Mouse (Mus musculus): Measurements from ENCODE around the gene Rpl36-ps4. TPM values are rescaled to one million over a fixed set of nuclear protein-coding genes. Genes with fewer than 3 reads are reported as not detected.
"Not testable (repeated sequence)": the region's sequence is repeated elsewhere in the genome, so short reads cannot be mapped to it uniquely, and the experiment has no call there.

Rpl36-ps4 gene
- polyA plus RNA-seq, 1 experiment from 2014 or later = not detected

DNA sequence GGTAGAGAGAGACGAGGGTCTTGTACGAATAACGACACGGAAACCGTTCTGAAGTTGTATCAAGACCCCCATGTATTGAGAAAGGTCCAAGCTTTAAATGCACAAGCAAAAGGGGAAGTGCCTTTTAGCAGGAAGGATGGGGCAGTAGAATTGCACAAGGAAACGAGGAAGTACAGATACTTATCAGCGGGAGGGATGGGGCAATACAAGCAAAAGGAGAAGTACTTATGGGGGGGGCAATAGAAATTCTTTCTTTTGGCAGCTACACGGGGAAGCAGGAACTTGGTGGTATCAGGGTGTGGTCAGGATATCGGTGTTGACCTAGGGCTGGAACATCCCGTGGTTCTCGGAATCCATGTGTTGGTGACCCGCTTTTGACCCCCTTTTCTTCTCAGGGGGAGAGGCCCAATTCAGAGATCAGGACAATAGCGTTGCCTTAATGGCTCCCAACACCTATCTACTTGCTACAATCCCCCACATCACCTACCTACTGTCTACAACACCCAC is 33.9 kb downstream of the Rpl36-ps4 start:
- not testable (repeated sequence) for H3K4me1 ChIP-seq

DNA sequence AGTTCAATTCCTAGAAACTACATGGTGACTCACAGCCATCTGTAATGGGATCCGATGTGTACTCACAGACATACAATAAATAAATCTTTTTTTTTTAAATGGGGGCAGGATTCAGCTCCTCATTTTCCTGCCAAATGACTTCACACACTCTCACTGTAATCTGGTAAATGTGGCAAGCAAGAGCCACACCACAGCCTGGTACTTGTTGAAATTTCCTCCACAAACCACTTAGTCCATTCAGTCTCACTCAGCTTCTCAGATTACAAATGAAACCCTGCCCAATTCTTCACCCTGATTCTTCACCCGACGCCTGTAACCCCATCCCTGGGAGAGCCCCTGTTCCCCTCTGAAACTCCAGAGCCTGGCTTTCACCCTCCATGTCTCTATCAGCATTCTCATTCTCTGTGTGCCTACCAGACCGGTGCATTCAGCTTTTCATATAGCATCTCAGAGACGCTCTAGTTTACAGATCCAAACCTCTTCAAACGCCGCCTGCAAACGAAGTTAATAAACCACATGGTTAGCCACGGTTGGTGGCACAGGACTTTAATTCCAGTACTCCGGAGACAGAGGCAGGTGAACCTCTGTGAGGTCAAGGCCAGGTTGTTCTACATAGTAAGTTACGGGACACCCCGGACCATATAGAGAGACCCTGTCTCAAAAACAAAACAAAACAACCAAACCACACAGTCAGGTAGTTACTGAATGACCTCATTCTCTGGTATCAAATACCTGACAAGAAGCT is 36.5 kb downstream of the Rpl36-ps4 start:
- Histone ChIP-seq H3K4me3 (no peak overlapping the region), H3K27ac (replicated peaks) (no peak overlapping the region), H3K36me3 (no peaks in the 10 kb centered on the region), H3K9ac (replicated peaks) (no peak overlapping the region), H3K9me3 (no peaks in the 10 kb centered on the region), H3K4me1 (no peaks in the 10 kb centered on the region), H3K4me2 (replicated peaks) (no peak overlapping the region), H3K27me3 (no peaks in the 10 kb centered on the region)
- WGBS = 77% methylated on average over 12 of the region's 12 CpGs
- ATAC-seq (ENCODE audit: low FRiP score, low read depth) = no peak

More for the DNA sequence above, 33.9 kb downstream of the Rpl36-ps4 start:
- not testable (repeated sequence) for ATAC-seq (ENCODE audit: low FRiP score, low read depth); H3K36me3 ChIP-seq; H3K27me3 ChIP-seq; H3K27ac ChIP-seq (replicated peaks); H3K4me3 ChIP-seq; H3K9me3 ChIP-seq; H3K9ac ChIP-seq (replicated peaks); H3K4me2 ChIP-seq (replicated peaks)
- WGBS = 94% methylated on average over 13 of the region's 13 CpGs

- Histone ChIP-seq H3K9ac (replicated peaks) (no peak overlapping the region), H3K9me3 (no peaks in the 10 kb centered on the region), H3K4me3 (no peak overlapping the region), H3K36me3 (no peaks in the 10 kb centered on the region), H3K27ac (replicated peaks) (no peak overlapping the region), H3K4me2 (replicated peaks) (no peak overlapping the region), H3K4me1 (no peaks in the 10 kb centered on the region), H3K27me3 (no peaks in the 10 kb centered on the region)
- ATAC-seq (ENCODE audit: low FRiP score, low read depth) = no peak
- 58% methylated on average over 8 of the region's 8 CpGs for WGBS
Observed at GRCm38 (mm10) chr17:87958283-87958682, 37.5 kb downstream of the Rpl36-ps4 start.

- not testable (repeated sequence) for H3K36me3 ChIP-seq; H3K4me3 ChIP-seq; H3K9me3 ChIP-seq; H3K4me2 ChIP-seq (replicated peaks); H3K27me3 ChIP-seq; H3K9ac ChIP-seq (replicated peaks); H3K27ac ChIP-seq (replicated peaks); ATAC-seq (ENCODE audit: low FRiP score, low read depth); H3K4me1 ChIP-seq
- 97% methylated on average over 11 of the region's 11 CpGs for WGBS
Observed at GRCm38 (mm10) chr17:87959406-87959805, 38.6 kb downstream of the Rpl36-ps4 start.

- not testable (repeated sequence) for H3K36me3 ChIP-seq; H3K4me3 ChIP-seq; H3K4me2 ChIP-seq (replicated peaks); H3K27me3 ChIP-seq; ATAC-seq (ENCODE audit: low FRiP score, low read depth); H3K4me1 ChIP-seq; H3K9me3 ChIP-seq; H3K9ac ChIP-seq (replicated peaks); H3K27ac ChIP-seq (replicated peaks)
- WGBS = 93% methylated on average over 5 of the region's 5 CpGs
Observed at GRCm38 (mm10) chr17:87959931-87960330, 39.2 kb downstream of the Rpl36-ps4 start.

GRCm38 (mm10) chr17:87963081-87964075 is 42.6 kb downstream of the Rpl36-ps4 start:
- no peaks in the 10 kb centered on the region for H3K9me3 ChIP-seq
- no peak overlapping the region for H3K9ac ChIP-seq (replicated peaks)
- WGBS = 86% methylated on average over 14 of the region's 14 CpGs
- no peaks in the 10 kb centered on the region for H3K36me3 ChIP-seq
- no peak overlapping the region for H3K27ac ChIP-seq (replicated peaks)
- no peak overlapping the region for H3K4me3 ChIP-seq
- no peaks in the 10 kb centered on the region for H3K27me3 ChIP-seq
- H3K4me2 ChIP-seq (replicated peaks) = no peak overlapping the region
- H3K4me1 ChIP-seq = no peaks in the 10 kb centered on the region
- ATAC-seq (ENCODE audit: low FRiP score, low read depth) = no peak

DNA sequence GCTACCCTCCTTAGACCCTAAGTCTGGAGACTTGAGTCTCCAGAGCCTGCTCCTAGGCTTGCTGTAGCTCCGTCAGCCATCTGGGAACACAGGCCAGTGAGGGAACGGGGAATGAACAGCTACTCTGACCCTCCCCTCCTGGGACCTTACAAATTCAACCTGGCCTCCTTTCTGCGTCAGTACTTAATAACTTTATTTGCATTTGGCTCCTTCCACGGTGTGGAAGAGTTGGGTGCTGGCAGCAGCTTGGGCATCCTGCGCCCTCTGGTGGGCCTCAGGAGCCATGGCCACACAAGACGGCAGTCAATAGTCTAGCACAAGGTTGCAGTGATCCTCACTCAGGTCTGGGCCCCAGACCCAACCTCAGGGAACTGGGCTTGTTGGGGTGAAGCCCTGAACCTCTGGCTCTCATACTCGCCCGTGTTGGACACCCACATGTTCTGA is 47.7 kb downstream of the Rpl36-ps4 start:
- not testable (repeated sequence) for H3K27me3 ChIP-seq; H3K9me3 ChIP-seq; H3K4me3 ChIP-seq; H3K27ac ChIP-seq (replicated peaks); H3K9ac ChIP-seq (replicated peaks); H3K36me3 ChIP-seq; H3K4me1 ChIP-seq; H3K4me2 ChIP-seq (replicated peaks)
- peak; percentile 56; the same call in 1 of the 2 replicates for ATAC-seq (ENCODE audit: low FRiP score, low read depth)
- WGBS = 46% methylated on average over 6 of the region's 8 CpGs

Other genes with a start within 250 kb of the Rpl36-ps4 start
- 116 and 118 TPM in 2 replicates for gene Msh2, start 248.6 kb upstream of the Rpl36-ps4 start, polyA plus RNA-seq (2016; fragmentation: Nextera tagmentation; extraction: Ambion mirVana)
- gene Kcnk12, start 123.0 kb upstream of the Rpl36-ps4 start, polyA plus RNA-seq (2016; fragmentation: Nextera tagmentation; extraction: Ambion mirVana) = 0.26 and 0.32 TPM in 2 replicates
- 70.4 and 74.1 TPM in 2 replicates for gene Msh6, start 54.1 kb downstream of the Rpl36-ps4 start, polyA plus RNA-seq (2016; fragmentation: Nextera tagmentation; extraction: Ambion mirVana)
- gene Fbxo11, start 144.3 kb downstream of the Rpl36-ps4 start, polyA plus RNA-seq (2016; fragmentation: Nextera tagmentation; extraction: Ambion mirVana) = 33.0 and 35.0 TPM in 2 replicates